Mouse (Mus musculus): ENCODE results near the gene Gdf9.

DNA sequence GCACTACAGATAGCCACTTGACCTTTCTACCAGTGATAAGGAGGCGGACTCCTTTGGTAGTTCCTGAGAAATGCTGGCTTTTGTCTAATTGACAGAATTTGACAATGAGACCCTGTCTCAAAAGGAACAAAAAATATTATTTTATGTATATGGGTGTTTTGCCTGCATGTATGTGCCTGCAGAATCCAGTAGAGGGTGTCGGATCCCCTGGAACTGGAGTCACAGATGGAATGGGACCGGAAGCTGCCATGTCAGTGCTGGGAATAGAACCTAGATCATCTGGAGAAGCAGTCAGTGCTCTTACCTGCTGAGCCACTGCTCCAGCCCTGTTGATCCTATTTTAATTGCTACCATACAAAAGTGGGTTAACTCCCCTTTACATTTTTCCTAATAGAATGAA is 41.9 kb downstream of the Gdf9 start:
- TF ChIP-seq POLR2A (IDR thresholded peaks at IDR 0.05; ENCODE audit: control insufficient read depth in 1 of 2, insufficient read depth in 1 of 2, low read depth in 1 of 2, low read length in 2 of 2, poor library complexity in 1 of 2), result no peak
- no peak for TF ChIP-seq ZKSCAN1 (IDR thresholded peaks at IDR 0.05; ENCODE audit: low read depth, low read length)
- peak; percentile 42 to 65 (median 52) for TF ChIP-seq CTCF (IDR thresholded peaks at IDR 0.05 in 2 of 3, conservative IDR thresholded peaks at IDR 0.05 in 1 of 3; ENCODE audit: control insufficient read depth in 1 of 3, insufficient read depth in 1 of 3, low read depth in 2 of 3, low read length in 3 of 3, poor library complexity in 1 of 3, severe bottlenecking in 1 of 3)
- TF ChIP-seq MXI1 (IDR thresholded peaks at IDR 0.05; ENCODE audit: low read depth, low read length), result no peak
- no peak for TF ChIP-seq TBP (IDR thresholded peaks at IDR 0.05; ENCODE audit: low read depth, low read length)
- peak; percentile 66 for TF ChIP-seq SMC3 (IDR thresholded peaks at IDR 0.05; ENCODE audit: low read depth, low read length)
- no peak for TF ChIP-seq GATA1 (IDR thresholded peaks at IDR 0.05; ENCODE audit: low read depth, low read length)
- TF ChIP-seq KAT2A (conservative IDR thresholded peaks at IDR 0.05; ENCODE audit: low read depth, low read length), result no peak
- no peak for TF ChIP-seq USF1 (IDR thresholded peaks at IDR 0.05; ENCODE audit: low read depth, low read length)
- peak; percentile 63 for TF ChIP-seq RAD21 (IDR thresholded peaks at IDR 0.05; ENCODE audit: low read depth, low read length)
- TF ChIP-seq MAX (IDR thresholded peaks at IDR 0.05; ENCODE audit: low read length), result no peak
- no peak for TF ChIP-seq SIN3A (IDR thresholded peaks at IDR 0.05; ENCODE audit: low read length)

Data from MEL (cell line).